Mouse (Mus musculus): ENCODE results near the gene Srgap2. TPM values are rescaled to one million over a fixed set of nuclear protein-coding genes. Genes with fewer than 3 reads are reported as not detected.

The Srgap2 gene
- total RNA-seq, 2 experiments from 2014 or later, result 40.3 to 42.2 TPM

DNA sequence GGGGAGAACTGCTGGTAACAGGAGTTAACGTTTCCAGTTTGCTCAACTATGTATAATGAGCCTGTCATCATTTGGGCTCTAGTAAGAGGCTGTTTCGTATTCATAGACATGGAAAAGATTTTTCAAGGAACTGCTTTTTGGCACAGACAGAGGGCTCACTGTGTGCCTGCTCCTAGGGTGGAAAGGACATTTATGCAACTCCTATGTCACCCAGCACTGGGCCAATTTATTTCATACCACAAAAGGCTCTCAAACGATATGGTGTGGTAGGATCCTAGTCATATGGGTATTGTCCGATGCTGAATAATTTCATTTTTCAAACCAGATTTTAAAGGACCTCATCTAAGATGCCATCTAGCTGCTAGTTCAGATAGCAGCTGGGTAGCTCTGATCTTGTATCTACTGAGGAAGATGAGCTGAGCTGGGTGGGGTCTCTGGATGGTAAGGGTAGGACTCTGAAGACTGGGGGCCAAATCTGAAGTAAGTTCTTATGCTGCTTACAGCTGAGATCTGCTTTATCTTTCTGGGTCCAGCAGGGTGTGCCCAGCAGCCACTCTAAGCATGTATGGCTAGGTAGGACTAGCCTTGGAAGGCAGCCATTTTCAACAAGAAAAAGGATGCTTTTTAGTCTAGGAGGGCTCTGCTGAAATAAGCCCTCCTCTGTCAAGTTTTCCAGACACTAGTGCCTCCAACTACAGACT, 233.8 kb downstream of the Srgap2 start:
- no peak for DNase-seq (ENCODE audit: low spot score in 2 of 2)

DNA sequence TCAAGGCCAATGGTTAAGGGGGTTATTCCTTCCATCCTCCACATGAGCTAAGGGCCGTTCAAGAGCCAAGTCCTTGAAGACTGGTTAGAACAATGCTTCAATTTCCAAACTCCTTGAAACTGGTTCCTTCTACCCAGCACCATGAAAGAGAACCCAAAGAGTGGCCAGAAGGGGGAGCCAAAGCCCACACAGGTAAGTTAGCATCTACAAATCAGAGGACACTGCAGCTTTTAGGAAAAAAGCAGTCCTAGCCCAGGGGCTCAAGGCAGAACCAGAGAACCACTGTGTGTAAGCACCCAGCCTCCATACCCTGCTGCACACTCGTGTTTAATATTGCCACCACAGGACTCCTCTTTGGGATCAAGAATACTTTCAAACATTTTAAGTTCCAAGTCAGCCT, 236.5 kb downstream of the Srgap2 start:
- DNase-seq (ENCODE audit: low spot score in 2 of 2), result no peak

DNA sequence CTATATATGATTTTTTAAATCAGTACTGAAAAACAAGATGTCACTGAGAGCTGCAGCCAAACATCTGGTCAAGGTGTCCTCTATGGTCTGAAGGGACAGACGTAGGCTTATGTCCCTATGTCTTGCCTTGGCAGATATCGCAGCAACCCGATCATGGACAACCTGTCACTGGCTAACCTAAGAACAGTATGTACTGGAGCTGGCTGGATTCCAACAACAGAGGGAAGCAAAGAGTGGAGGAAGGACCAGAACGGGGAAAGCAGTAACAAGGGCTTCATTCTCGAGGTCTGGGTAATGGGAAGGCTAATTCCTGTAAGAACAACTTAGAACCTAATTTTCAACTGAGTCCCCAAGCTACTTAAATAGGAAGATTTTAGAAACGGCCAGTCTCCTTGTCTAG, 238.2 kb downstream of the Srgap2 start:
- DNase-seq (ENCODE audit: low spot score in 2 of 2), result no peak

DNA sequence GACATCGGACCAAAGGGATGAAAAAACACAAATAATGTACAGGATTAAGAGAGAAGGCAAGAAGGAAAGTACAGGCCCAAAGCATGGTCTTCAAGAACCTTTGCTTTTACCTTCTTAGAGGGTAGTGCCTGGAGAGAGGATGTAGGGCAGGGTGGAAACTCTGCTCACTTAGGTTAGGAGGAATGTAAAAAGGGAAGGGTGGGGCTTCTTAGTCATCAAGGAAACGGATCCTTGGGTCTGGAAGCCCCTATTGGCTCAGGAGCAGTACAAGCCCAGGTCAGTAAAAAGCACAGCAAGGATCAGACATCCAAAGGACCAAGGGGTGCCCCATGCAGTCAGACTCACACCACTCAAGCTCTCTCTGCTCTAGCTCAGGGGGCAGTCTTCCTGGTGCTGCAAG, 239.9 kb downstream of the Srgap2 start:
- no peak for DNase-seq (ENCODE audit: low spot score in 2 of 2)

DNA sequence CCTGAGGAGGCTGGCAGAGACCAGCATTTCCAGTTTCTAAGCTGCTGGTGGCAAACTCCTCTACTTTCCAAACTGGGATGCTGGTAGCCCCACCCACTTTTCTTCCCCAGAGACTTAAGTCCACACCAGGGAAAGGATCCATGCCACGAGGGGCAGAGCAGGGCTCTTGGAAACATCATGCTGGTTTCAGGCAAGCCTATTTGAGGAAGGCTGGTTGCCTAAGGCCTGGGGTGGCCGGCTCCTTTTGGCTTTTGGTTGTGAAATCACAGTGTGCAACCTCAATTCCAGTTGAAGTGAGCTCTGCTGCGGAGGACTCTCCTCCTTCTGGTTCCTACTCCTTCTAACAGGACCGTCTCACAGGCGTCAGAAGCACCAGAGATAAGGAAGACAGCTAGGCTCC, 240.3 kb downstream of the Srgap2 start:
- no peak for DNase-seq (ENCODE audit: low spot score in 2 of 2)

DNA sequence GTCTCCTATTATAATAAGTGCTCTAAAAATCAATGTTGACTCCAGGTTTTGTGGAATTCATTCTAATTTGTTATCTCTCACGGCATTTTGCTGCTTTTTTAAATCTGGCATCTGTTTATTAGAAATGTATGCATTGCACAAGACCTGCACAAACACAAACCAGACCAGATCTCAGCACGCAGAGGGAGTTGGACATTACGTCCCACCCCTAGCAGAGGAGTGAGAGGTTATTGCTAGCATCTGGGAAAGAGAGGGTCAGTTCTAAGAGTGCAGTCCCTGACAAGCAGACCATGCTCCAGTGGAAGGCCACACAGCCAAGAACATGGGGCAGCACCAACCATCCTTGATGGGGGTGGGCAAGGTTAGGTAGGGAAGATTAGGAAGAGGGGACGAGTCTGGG, 242.5 kb downstream of the Srgap2 start:
- DNase-seq (ENCODE audit: low spot score in 2 of 2), result no peak

DNA sequence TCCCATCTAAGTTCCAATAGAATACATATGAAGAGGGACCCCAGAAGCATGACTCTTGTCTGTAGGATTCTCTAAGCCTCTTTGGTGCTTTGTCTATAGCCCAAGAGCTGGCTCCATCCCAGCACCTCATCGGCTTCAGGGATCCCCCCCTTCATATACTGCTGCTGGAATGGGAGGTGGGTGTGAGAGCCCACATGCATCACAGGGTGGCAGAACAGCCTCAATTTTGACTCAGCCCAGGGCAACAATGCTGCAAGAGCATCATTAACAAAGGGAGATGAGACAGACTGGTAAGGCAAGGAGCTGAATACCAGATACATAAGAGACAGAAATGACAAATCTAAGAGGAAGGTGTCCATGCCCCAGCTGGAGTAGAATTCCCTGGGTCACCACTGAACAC, 243.0 kb downstream of the Srgap2 start:
- no peak for DNase-seq (ENCODE audit: low spot score in 2 of 2)

DNA sequence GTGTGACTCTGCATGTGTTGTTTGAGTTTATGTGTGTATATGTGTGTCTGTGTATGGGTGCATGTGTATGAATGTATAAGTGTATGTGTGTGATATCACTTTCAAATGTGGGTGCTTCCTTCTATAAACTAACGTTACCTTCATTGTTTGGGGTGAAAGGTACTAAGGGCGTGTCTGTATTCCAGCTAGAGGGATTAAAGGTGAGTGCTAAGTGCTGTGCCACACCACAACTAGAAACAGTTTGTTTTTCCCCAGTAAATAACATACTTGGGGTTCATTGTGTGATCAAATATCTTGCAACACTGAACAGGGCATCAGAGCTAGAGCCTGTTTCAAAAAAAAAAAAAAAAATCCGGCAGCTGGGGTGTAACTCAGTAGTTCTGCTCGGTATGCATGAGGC, 245.4 kb downstream of the Srgap2 start:
- DNase-seq (ENCODE audit: low spot score in 2 of 2), result no peak

DNA sequence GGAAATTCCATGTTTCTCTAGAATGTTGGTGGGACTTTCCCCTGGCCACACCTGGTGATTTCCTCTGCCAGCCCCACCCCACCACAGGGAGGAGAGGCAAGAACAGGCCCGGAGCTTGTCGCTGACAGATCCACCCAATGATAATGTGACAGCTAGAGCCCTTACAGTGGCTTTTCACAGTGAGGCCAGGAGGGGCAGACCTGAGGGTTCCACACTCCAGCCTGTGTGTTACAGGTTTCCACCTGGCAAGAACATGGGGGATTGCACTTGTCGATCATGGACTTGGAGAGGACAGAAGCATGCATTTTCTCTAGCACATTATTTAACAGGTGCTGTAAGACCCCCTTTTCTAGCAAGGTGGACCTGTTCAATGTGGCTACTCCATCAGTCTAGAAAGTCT, 246.9 kb downstream of the Srgap2 start:
- no peak for DNase-seq (ENCODE audit: low spot score in 2 of 2)

DNA sequence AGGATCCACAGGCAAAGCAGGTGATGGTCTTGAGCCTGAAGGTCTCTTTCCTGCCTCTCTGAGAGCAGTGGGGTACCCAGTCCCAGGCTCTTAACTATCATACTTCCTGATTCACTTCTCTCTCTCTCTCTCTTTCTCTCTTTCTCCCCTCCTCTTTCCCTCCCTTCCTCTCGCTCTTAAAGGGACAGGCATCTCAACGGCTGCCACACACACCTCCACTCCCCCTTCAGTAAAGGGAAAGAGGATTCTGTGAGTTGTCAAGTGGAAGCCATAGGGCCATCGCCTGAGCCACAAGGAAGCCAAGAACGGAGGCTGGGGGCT, 247.7 kb downstream of the Srgap2 start, which contains the start of gene Ikbke:
Gene Ikbke (minus strand): TSS at position 151 of the 321 bp plus-strand sequence.
- DNase-seq (ENCODE audit: low spot score in 2 of 2), result no peak

DNA sequence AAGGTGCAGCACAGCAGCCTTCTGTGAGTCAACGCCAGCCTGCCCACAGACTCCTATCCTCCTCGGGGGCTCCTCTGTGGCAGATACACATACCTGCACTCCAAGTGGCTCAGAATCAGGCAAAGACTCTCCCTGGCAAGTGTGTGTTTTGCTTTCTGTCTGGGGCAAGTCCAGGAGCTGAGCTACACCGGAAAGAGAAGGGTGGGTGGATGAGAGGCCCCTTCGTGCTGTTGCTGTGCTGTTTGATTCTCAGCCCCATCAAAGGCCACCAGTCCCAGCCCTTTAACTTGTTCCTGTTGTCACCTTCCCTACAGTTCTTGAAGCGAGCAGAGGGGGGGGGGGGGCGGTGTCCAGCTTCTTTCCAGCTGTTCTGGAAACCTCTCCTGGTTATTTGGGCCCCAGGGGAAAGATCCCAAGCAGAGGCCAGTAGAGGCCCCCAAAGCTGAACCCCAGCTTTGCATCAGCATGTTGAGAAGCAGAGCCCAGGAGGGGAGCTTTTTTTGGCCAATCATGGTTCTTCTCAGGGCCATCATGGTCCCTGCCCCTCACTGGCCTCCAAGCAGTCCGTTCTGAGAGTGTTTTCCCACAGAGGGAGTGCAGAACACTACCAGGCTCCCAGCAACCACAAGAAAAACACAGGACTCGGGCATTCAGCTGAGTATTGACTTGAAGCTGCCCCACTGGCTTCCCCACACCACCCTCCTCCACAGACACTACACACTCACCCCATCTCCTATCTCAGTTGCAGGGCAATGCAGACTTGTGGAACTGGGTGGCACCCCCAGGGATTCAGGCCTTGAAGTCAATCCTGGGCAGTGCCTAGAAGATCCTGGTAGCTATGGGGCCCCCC, 248.3 kb downstream of the Srgap2 start:
- no peak for DNase-seq (ENCODE audit: low spot score in 2 of 2)

DNA sequence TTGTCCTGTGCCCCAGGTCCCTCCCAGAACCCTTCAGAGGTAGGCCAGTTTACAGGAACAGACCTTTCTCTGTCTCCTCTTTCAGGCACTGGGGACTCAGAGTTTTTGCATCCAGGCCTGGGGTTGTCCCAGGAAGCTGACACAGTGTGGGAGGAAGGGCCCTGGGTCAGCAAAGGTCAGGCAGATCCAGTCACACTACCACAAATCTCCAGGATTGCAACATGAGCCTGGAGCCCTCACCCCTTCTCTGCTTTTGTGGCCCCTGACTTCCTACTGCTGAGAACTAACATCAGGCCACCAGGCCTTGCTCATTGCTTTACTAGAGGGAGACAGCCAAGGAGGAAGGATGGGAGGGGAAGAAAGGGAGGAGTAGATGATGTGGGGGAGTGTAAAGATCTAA, 250.3 kb downstream of the Srgap2 start:
- no peak for DNase-seq (ENCODE audit: low spot score in 2 of 2)

DNA sequence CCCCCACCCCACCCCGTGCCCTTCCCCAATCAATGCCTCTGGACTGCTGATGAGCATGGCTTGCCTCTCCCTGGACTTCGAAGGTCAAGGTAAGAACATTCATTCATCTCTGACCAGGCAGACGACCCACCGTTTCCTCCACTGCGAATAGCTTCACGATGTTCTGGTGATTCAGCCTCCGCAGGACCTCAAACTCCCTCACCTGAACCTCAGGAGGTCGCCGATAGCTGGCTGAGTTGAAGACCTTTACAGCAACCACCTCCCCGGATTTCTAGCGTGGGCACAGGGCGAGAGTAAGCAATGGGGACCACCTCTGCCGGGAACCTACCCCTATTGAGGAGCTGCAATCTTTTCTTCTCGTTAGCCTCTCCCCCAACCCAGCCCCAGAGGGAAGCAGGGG, 251.6 kb downstream of the Srgap2 start:
- no peak for DNase-seq (ENCODE audit: low spot score in 2 of 2)

DNA sequence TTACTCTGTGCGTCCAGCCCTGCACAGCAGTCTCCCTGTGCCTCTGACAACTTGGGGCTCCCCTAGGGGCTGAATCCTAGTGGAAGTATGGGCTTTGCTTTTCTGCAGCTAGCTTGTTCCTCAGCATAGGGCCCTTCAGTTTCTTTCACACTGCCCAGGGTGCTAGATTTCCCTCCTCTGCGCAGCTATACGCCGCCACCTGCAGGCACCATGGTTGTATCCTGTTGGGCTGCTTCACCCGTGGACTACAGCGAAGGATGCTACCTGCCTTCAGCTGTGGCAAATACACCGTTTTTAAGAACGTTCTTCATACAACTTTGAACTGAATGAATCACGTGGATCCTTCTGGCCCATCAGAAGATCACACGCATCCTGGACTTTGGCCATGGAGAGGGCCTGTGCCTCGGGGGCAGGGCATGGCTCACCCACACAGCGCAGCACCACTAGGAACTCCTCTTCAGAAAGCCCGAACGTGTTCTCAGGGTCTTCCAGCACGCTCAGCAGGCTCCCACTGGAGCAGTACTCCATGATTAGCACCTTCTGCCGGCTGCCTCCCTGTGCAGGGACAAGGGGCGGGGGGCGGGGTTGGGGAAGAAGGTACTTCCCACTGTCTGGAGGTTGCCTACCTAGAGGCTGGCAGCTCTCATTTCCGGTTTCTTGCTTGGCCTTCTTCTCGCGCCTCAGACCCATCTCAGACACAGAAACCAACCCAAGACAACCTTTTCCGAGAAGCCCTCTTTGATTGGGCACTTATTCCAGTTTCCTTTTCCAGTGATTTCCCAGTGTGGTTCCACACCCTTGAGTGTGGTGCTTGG, 252.2 kb downstream of the Srgap2 start:
- DNase-seq (ENCODE audit: low spot score in 2 of 2), result no peak

DNA sequence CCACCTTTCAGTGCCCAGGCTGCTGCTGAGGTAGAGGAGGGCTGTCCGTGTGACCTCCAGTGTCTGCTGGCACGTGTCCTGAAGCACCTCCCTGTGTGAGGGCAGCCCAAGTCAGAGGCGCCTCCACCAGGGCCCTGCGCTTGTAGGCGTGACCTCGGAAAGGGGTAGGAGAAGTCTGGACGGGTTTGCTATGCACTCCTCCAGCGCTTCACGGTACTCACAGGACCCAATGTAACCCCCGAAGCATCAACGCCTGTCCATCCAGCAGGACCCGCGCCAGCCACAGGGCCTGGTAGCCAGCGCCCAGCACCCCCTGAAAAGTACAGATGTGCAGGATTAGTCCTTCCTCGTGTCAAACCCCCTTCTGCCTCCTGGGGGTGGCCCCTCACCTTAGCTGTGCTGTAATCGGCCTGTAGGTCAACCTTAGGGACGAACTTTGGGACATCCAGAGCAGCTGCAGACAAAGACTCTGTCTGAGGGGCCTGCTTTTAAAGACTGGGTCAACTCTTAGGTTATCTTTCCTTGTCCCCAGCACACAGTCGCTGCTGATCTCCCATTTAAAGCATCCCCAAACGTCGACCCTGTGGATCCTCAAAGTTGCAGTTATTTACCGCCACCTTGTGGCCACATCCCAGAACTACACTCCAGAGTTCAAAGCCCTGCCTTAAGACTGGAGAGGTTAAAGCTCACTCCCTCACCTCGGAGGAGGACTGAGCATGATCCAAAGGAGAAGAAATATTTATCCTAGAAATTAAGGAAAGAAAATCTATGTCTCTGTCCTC, 257.2 kb downstream of the Srgap2 start:
- no peak for DNase-seq (ENCODE audit: low spot score in 2 of 2)

DNA sequence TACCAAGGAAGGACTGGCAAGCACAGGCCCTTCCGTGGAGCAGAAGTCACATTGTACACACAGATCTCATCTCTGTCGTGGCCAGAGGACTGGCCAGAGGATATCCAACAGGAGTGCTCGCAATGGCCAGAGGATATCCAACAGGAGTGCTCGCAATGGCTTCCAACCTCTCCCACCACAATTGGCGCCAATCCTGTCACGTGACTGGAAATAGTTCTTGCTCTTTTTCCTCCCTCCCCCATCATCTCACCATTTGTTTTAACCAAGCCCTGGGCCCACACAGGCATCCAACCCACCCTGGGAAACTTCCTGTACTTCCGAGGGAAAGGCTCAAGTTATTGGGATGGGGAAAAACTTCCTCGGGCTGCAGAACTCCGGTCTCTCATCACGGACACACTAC, 258.4 kb downstream of the Srgap2 start:
- no peak for DNase-seq (ENCODE audit: low spot score in 2 of 2)

DNA sequence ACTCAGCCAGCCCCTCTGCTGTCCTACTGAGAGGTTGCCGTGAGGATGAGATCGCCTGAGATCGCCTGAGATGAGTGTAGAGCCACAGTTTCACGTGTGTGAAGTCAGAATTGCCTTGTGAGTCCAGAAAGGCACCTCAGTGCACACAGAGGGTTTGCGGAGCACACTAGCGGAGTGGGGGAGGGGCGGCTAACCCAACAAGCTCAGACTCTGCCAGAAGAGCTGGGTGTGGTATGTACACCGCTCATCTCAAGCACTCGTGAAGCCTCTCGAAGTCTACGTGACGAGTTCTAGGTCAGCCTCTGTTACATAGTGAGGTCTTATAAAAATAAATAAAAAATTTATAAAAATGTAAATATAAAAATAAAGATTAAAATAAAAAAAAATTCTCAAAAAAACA, 263.2 kb downstream of the Srgap2 start:
- DNase-seq (ENCODE audit: low spot score in 2 of 2), result no peak

DNA sequence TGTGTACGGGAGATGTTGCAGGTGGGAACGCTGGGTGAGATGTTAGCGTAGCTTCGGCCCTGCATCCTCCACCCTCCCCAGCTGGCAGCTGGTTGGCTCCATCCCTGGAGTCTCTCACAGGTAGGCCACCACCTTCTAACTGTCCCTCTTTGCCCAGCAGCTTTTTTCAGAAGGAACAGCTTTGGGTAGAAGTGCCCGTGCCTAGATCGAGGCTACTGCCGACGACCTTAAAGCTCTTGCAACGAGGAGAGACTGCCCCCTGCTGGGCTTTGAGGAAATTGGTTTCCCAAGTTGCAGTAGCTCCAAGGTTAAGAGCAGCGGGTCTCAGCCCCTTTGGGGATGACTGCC, 266.9 kb downstream of the Srgap2 start:
- DNase-seq (ENCODE audit: low spot score in 2 of 2), result peak in 1 of 2 experiments; percentile 50

DNA sequence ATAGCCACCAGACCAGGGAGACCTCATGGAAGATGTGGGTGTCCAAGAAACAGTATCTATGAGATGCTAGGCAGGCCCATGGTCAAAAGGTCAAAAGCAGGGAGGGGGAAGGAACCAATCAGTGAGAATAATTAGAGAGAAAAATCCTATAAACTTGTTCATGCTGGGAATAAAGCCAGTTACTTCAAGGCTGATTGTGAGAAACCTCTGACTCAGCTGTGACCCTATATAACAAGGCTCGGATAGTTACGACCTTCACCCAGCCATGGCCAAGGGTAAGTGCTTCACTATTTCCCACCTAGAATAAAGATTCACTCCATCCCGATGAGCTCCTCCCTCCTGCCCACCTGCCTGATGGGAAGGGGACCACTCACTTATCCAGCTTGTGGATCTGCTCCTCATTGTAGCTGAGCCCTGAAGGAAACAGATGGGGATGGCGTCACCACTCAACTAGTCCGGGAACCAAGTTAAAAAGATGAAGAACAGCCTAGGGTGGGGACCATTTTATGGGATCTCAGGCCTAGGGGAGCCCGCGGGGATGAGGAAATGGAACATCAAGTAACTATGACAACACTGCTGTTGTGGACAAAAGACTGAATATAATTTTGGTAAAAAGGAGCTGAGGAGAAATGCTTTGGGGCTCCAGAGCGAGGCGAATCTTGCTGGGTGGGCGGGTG, 267.4 kb downstream of the Srgap2 start:
- DNase-seq (ENCODE audit: low spot score in 2 of 2), result no peak

DNA sequence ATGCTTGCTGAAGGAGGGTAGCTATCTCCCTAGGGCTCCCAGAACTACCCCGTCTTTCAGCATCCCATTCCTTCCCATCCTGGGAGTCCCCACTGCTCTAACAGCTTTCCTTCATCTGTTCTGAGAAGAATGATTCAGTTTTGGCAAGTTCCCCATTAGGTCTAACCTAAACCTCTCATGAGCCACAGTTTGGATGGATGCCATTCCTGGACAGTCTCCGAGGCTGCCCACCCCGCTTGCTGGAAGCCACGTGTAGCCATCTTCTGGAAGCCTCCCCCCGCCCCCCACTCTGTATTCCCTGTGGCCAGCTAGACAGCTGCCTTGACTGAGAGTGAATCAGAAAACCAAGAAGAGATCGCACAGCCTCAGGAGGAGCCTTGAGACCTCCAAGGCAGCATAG, 269.9 kb downstream of the Srgap2 start:
- no peak for DNase-seq (ENCODE audit: low spot score in 2 of 2)
